Mouse (Mus musculus) granulocyte monocyte progenitor cell, adult 5-6 weeks (primary cell): ENCODE data around the gene Dnal1. TPM values are rescaled to one million over a fixed set of nuclear protein-coding genes. Genes with fewer than 3 reads are reported as not detected.

Source experiments
- ATAC-seq: replicated peaks from 2 replicates; pipeline ENCODE4 v1.8.0; 2016; ENCODE audit warnings: mild to moderate bottlenecking, moderate TSS enrichment, inconsistent platforms; ENCODE audit not compliant: poor library complexity, severe bottlenecking
- total RNA-seq, 2 experiments: library from RNA; stranded (forward) in 1 of 2; stranded (reverse) in 1 of 2; fragments of 200-712, 200-1000 nt in 1 of 2; fragments of >200 nt in 1 of 2; fragmentation: Nextera tagmentation in 1 of 2; gene quantifications; 2 replicates each; pipeline ENCODE4 v1.2.3; 2014 to 2017

The Dnal1 gene
- total RNA-seq, 2 experiments from 2014 or later, result 0.77 to 1.5 TPM

DNA sequence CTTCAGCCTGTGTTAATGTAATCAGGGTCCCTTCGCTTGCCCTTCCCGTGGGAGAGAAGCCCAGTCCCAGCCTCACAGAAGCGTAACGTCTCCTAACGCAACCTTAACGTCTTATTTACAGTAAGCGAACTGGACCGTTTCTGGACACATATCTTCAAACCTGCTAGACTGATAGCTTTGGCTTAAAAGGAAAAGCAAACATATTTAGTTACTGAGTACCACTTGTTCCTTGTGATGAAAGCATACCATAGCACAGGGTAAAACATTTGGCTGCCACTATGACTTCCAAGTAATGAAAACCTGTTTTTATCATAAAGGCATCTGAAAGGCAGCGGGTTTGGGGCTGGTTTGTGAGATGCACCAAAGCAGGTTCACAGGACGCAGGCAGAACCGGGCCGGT lies 11.7 kb downstream of the Dnal1 start:
- ATAC-seq, result no peak

GRCm38 (mm10) chr12:84126899-84127298 lies 12.7 kb downstream of the Dnal1 start:
- ATAC-seq, result no peak

DNA sequence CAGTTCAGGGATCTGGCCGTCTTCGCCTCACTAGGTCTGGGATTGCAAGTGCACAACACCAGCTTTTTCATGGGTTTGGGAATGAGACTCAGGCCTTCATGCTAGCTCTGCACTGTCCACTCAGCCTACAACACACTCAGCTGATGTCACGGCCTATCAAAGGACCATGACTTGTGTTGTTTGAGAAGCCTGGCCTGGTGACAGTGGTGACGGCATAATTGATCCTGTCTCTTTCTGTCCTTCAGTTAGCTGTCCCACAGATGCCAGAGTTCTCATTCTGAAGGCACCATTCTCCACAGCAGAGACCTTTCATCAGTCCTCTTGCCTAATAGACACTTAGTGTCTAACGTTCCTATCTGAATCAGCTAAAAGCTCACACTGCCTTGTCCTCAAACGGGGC lies 14.4 kb downstream of the Dnal1 start:
- ATAC-seq, result no peak

DNA sequence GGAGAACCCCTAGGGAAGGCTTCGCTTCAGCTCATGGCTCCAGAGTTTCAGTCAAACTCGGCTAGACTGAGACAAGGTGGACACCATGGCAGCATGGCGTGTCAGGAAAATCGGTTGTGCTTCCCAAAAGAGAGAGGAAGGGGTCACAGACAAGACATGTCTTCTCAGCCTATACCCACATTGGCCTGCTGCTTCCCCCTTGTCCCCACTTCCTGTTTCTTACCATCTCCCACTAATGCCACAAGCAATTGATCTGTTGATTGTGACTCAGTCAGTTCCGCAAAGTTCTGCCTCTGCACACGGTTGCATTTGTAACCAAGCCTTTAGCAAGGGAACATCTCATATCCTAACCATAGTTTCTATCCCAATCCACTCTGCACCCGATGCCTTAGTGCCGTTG lies 15.8 kb downstream of the Dnal1 start:
- ATAC-seq, result peak; percentile 98

- no peak for ATAC-seq
These were observed 18.1 kb downstream of the Dnal1 start for GRCm38 (mm10) chr12:84132265-84132664.

DNA sequence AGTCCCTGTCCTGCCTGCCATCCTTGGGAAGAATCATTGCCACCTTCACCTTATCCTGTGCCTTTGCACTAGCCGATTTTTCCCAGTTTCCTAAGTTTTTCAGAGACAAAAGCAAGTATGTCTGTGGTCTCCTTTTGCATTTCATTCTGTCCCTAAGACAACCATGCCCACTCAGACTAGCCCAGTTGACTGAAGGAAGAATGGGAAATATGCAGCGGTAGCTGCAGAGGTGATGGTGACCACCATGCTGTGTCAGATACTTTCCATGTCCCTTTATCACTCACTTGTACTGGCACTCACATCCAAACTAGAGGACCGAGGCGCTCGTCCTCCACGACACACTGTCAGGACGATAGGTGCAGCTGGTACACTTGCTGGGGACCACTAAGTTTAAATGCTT lies 23.0 kb downstream of the Dnal1 start:
- ATAC-seq, result no peak

- ATAC-seq, result peak; percentile 37
These were observed 26.0 kb downstream of the Dnal1 start for GRCm38 (mm10) chr12:84140135-84140534.

DNA sequence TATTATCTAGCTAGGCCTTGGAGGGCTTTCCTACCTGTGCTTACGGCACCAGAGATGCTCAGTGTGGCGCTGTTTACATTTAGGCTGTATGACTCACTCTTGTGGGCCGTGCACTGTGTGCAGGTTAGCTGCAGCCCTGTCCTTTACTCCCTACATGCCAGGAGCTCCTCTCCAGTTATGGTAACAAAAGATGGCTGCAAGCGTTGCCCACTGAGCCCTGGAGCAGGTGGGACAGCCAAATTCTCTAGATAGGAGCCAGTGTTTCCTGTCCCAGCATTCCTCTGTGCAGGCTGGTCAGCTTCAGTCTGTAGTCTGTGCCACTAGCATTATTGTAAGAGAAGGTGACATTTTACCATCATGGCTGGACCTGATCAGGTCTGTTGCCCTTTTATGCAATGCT lies 27.1 kb downstream of the Dnal1 start:
- no peak for ATAC-seq

DNA sequence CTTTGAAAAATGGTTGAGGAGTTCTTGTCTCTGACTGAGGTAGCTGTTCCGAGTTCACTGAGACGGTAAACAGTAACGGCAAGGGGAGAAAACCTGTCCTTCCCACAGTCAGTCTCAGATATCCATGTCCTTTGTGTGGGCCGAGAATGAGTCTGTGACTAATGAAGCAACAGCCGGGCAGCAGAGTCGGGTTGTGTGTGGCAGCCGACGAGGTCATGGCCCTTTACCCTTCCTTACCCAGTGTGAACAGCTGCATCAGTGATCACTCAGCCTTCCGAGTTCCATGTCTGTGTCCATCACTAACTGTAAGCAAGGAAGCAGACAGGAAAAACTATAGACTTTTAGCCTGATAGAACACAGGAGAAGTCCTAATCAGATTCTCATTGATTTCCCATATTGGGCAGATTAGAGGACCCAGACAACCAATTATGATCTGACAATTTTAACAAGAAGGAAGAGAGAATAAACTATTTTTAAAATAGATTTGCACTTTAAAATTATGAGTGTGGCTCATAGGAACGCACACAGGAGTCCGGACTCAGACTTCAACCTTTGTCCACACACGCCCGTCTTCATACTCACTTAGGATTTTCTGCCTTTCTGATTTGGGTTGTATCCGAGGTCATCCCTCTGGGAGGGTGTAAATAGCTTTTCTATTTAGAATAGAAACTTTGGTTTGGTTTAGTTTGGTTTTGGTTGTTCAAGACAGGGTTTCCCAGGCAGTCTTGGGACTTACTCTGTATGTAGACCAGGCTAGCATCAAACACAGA lies 28.3 kb downstream of the Dnal1 start:
- ATAC-seq, result no peak

- ATAC-seq, result peak; percentile 84
These were observed 33.9 kb downstream of the Dnal1 start, which contains the start of gene Pnma1 for GRCm38 (mm10) chr12:84147954-84148621. Gene Pnma1, minus strand, starts transcription at chr12:84148489.

- ATAC-seq, result no peak
These were observed 34.5 kb downstream of the Dnal1 start for GRCm38 (mm10) chr12:84148622-84149012.

- ATAC-seq, result no peak
These were observed 35.8 kb downstream of the Dnal1 start for GRCm38 (mm10) chr12:84149971-84150370.

GRCm38 (mm10) chr12:84150976-84151375 lies 36.8 kb downstream of the Dnal1 start:
- ATAC-seq, result no peak

GRCm38 (mm10) chr12:84151911-84152310 lies 37.7 kb downstream of the Dnal1 start:
- no peak for ATAC-seq

GRCm38 (mm10) chr12:84152352-84153190 lies 38.4 kb downstream of the Dnal1 start:
- ATAC-seq, result no peak

- ATAC-seq, result no peak
These were observed 39.2 kb downstream of the Dnal1 start for GRCm38 (mm10) chr12:84153414-84153813.

- ATAC-seq, result no peak
These were observed 40.8 kb downstream of the Dnal1 start for GRCm38 (mm10) chr12:84154786-84155522.

- ATAC-seq, result no peak
These were observed 41.3 kb downstream of the Dnal1 start for GRCm38 (mm10) chr12:84155523-84155871.

DNA sequence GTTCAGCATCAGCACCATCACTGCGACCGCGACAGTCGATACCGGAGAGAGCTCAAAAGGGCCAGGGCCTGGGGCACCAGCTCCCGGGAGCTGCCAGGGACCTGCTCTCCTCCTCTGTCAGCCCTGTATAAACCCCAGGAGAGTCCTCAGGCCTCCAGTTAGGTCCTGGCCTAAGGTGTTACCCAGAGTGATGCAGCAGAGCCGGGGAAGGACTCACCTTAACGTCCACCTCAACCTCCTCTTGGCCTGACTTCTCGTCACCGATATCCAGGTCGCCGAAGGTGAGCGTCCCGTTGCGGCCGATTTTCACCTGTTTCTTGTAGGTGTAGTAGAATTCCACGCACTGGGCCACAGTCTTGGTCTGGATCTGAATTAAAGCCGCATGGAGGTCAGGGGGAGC lies 42.0 kb downstream of the Dnal1 start:
- no peak for ATAC-seq

DNA sequence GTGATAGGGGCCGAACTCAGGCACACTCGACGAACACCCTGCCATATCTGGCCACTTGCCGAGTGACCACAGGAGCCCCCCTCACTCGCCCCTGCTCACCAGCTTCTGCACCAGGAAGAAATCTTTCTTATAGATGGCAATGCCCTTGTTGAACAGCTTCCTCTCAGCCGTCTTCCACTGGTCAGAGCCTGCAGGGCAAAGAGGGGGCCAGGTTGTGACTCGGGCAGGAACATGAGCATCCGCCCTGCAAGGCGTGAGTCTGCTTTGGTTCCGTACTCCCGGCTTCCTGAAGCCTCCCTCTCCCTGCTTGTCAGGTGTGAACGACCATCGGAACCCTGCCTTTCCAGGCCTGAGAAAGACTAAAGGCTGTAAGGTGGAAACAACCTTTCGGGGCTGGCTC lies 44.0 kb downstream of the Dnal1 start:
- no peak for ATAC-seq
